Mouse (Mus musculus) kidney, adult 2 months (tissue): Measurements from ENCODE around the gene Scml4.

Experiments used
- CTCF ChIP-seq: fragments of 200-500 bp; conservative IDR thresholded peaks from 2 replicates; pipeline ENCODE4 v1.5.1; 2011; ENCODE audit warnings: low read depth, mild to moderate bottlenecking, control low read depth, low read length, moderate library complexity, mixed read lengths; ENCODE audit not compliant: insufficient read depth, insufficient read length
- POLR2A ChIP-seq: fragments of 200-500 bp; IDR thresholded peaks from one replicate; pipeline ENCODE4 v1.6.1; 2011; ENCODE audit warnings: low read depth, low read length, control low read depth

GRCm38 (mm10) chr10:42938361-42938760 lies 78.2 kb downstream of the Scml4 start:
- TF ChIP-seq CTCF, result no peak
- TF ChIP-seq POLR2A, result no peak
